Mouse (Mus musculus) erythroblast, embryonic 14.5 days (primary cell): ENCODE measurements around the gene Ighmbp2. TPM values are rescaled to one million over a fixed set of nuclear protein-coding genes. Genes with fewer than 3 reads are reported as not detected.

Experiments
- polyA plus RNA-seq: library from polyadenylated mRNA; stranded (reverse); fragments of >175 nt; gene quantifications from 2 replicates; pipeline ENCODE4 v1.2.3, GENCODE M21; 2012

Gene Ighmbp2
- polyA plus RNA-seq, 1 experiment: 0.26 TPM

Other genes with a start within 250 kb of the Ighmbp2 start
- 1.4 and 1.6 TPM in 2 replicates for gene Mrpl21, start 116 bp downstream of the Ighmbp2 start, polyA plus RNA-seq
- 0.04 and 0.29 TPM in 2 replicates for gene Cpt1a, start 39.3 kb upstream of the Ighmbp2 start, polyA plus RNA-seq
- 0.02 TPM in 2 replicates for gene Tesmin, start 105.8 kb upstream of the Ighmbp2 start, polyA plus RNA-seq
- gene Gal, start 131.5 kb upstream of the Ighmbp2 start, polyA plus RNA-seq: not detected in 2 replicates